ENCODE assay signal across 15 mouse cellular contexts in genomic region chr7:63520299-63520698, GRCm38 (mm10).
"Had no signal": no experiment of that assay in that cellular context is flagged by ENCODE, and none has a peak within 500 bp of the region (broad histone marks: within the 10 kb centered on the region; RNA-seq: fewer than 3 reads in every experiment).

No protein-coding gene starts in this region.

- H3K36me3 ChIP-seq: kidney, embryonic 15.5 days; limb, embryonic 13.5 days; midbrain, embryonic 10.5 days; neural tube, embryonic 12.5 days had no signal

- H3K4me2 ChIP-seq: kidney, embryonic 15.5 days; limb, embryonic 13.5 days; neural tube, embryonic 12.5 days had no signal

- H3K9ac ChIP-seq: kidney, embryonic 15.5 days; limb, embryonic 13.5 days; liver, embryonic 14.5 days; neural tube, embryonic 12.5 days had no signal

- H3K27ac ChIP-seq: kidney, embryonic 15.5 days; limb, embryonic 13.5 days; liver, embryonic 14.5 days; midbrain, embryonic 10.5 days; neural tube, embryonic 12.5 days had no signal

- DNase-seq: kidney, postnatal 14 days; layer of hippocampus, postnatal 36 days; lung, adult 18-20 months; lung, postnatal 4 days; midbrain, embryonic 14.5 days; retina, postnatal 1 day; right cerebral cortex, postnatal 4 days; spleen, adult 18-20 months; thymus, adult 18-20 months; thymus, postnatal 25 days had no signal

- H3K4me1 ChIP-seq: kidney, embryonic 15.5 days; limb, embryonic 13.5 days; midbrain, embryonic 10.5 days; neural tube, embryonic 12.5 days had no signal

- H3K9me3 ChIP-seq: kidney, embryonic 15.5 days; limb, embryonic 13.5 days; midbrain, embryonic 10.5 days; neural tube, embryonic 12.5 days had no signal

- H3K4me3 ChIP-seq: kidney, embryonic 15.5 days; limb, embryonic 13.5 days; midbrain, embryonic 10.5 days; neural tube, embryonic 12.5 days had no signal

- H3K27me3 ChIP-seq: kidney, embryonic 15.5 days; limb, embryonic 13.5 days; neural tube, embryonic 12.5 days had no signal
